Mouse (Mus musculus) intestine, postnatal 0 days (tissue): ENCODE measurements around the gene Plin1. TPM values are rescaled to one million over a fixed set of nuclear protein-coding genes. Genes with fewer than 3 reads are reported as not detected.
A peak's percentile ranks its signal among the peaks of the same experiment; 100 is the strongest.

ENCODE experiments used
- ATAC-seq: fragments of 200-750 bp; cut with Nextera tagmentation; 2 replicates; pipeline ENCODE4 v1.8.0; 2017; ENCODE audit warnings: mild to moderate bottlenecking, moderate TSS enrichment, moderate library complexity
- H3K27ac ChIP-seq: fragments of 300-500 bp; sonication (generic); 2 replicates; pipeline ENCODE4 v1.5.1; 2014; ENCODE audit warnings: mild to moderate bottlenecking, low read depth, low read length, moderate library complexity
- H3K27me3 ChIP-seq: fragments of 300-500 bp; sonication (generic); replicated peaks from 2 replicates; pipeline ENCODE4 v1.6.1; 2014; ENCODE audit warnings: low read length, mixed read lengths; ENCODE audit not compliant: control insufficient read depth, insufficient read depth
- H3K36me3 ChIP-seq: fragments of 300-500 bp; sonication (generic); 2 replicates; pipeline ENCODE4 v1.6.1; 2014; ENCODE audit warnings: mild to moderate bottlenecking, moderate library complexity; ENCODE audit not compliant: control insufficient read depth, insufficient read depth
- H3K4me1 ChIP-seq: fragments of 300-500 bp; sonication (generic); replicated peaks from 2 replicates; pipeline ENCODE4 v1.6.1; 2014; ENCODE audit warnings: antibody characterized with exemption, low read length, mixed read lengths; ENCODE audit not compliant: control insufficient read depth, insufficient read depth
- H3K4me2 ChIP-seq: fragments of 300-500 bp; sonication (generic); replicated peaks from 2 replicates; pipeline ENCODE4 v1.6.1; 2014; ENCODE audit warnings: low read depth, mild to moderate bottlenecking, moderate library complexity
- H3K4me3 ChIP-seq: fragments of 300-500 bp; sonication (generic); 2 replicates; pipeline ENCODE4 v1.5.1; 2014; ENCODE audit warnings: low read depth, low read length
- H3K9ac ChIP-seq: fragments of 300-500 bp; sonication (generic); 2 replicates; pipeline ENCODE4 v1.6.1; 2014; ENCODE audit warnings: mild to moderate bottlenecking, low read depth, low read length
- H3K9me3 ChIP-seq: fragments of 300-500 bp; sonication (generic); 2 replicates; pipeline ENCODE4 v1.6.1; 2016; ENCODE audit warnings: mixed run types; ENCODE audit not compliant: control insufficient read depth
- CTCF ChIP-seq: sonication (generic); IDR thresholded peaks from 2 replicates; pipeline ENCODE4 v1.5.1; 2016; ENCODE audit warnings: low read depth, mild to moderate bottlenecking, control low read depth, antibody characterized with exemption, moderate library complexity
- WGBS: fragments of 180-500 bp; shearing (Covaris S2); extraction: QIAGEN DNeasy Blood & Tissue Kit; methylation state at CpG from one replicate; pipeline ENCODE4 v1.1.7; 2014; 5-methylcytosine and 5-hydroxymethylcytosine counted together
- polyA plus RNA-seq: library from polyadenylated mRNA; unstranded; fragments of >200 nt; fragmentation: Nextera tagmentation; extraction: Ambion mirVana; gene quantifications from 2 replicates; pipeline ENCODE4 v1.2.1, GENCODE M21; 2015

Gene Plin1
- polyA plus RNA-seq, 1 experiment from 2014 or later: not detected

DNA sequence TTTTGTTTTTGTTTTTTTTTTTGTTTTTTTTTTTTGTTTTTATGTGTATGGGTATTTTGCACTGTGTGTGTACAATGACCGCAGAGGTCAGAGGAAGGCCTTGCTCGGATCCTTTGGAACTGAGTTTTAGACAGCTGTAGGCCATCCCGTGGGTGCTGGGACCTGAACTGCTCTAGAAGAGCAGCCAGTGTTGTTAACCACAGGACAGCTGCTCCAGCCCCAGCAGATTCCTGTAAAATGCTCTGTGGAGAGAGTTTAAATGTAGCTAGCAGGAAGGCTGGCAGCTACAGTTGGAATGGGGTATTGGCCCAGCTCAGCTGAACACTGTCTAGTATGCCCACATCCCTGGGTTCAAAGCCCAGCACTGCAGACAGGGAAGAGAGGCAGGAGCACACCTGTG lies 37.0 kb upstream of the Plin1 start:
- no peaks in the 10 kb centered on the region for H3K4me1 ChIP-seq
- TF ChIP-seq CTCF: no peak
- H3K4me3 ChIP-seq: no peak overlapping the region
- no peak for ATAC-seq
- H3K27me3 ChIP-seq: no peaks in the 10 kb centered on the region
- no peaks in the 10 kb centered on the region for H3K36me3 ChIP-seq
- no peak overlapping the region for H3K9ac ChIP-seq
- H3K27ac ChIP-seq: no peak overlapping the region
- 86% methylated on average over 3 of the region's 3 CpGs for WGBS
- no peak overlapping the region for H3K4me2 ChIP-seq
- no peaks in the 10 kb centered on the region for H3K9me3 ChIP-seq

DNA sequence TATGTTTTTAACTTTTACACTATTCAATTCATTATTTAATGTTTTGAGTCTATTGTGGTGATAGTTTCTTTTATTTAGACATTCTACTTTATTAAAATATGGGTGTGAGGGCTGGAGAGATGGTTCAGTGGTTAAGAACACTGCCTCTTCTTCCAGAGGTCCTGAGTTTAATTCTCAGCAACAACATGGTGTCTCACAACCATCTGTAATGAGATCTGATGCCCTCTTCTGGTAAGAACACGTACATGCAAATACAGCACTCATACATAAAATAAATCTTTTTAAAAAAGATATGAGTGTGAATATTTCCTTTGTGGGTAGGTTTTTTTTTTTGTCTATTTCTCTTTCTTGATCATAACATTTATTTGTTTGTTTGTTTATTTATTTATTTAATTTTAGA lies 33.3 kb upstream of the Plin1 start:
- 47% methylated on average over 1 of the region's 1 CpGs for WGBS
- no peak for ATAC-seq
- Histone ChIP-seq H3K4me1 (no peaks in the 10 kb centered on the region), H3K4me3 (no peak overlapping the region), H3K9me3 (no peaks in the 10 kb centered on the region), H3K4me2 (no peak overlapping the region), H3K27ac (no peak overlapping the region), H3K36me3 (no peaks in the 10 kb centered on the region), H3K27me3 (no peaks in the 10 kb centered on the region), H3K9ac (no peak overlapping the region)
- TF ChIP-seq CTCF: peak; percentile 32; the same call in 1 of the 2 replicates

GRCm38 (mm10) chr7:79762106-79762505 lies 29.4 kb upstream of the Plin1 start:
- H3K27ac ChIP-seq: no peak overlapping the region
- H3K4me3 ChIP-seq: no peak overlapping the region
- no peak for ATAC-seq
- H3K9me3 ChIP-seq: no peaks in the 10 kb centered on the region
- 60% methylated on average over 8 of the region's 8 CpGs for WGBS
- no peak overlapping the region for H3K4me2 ChIP-seq
- no peaks in the 10 kb centered on the region for H3K4me1 ChIP-seq
- H3K27me3 ChIP-seq: no peaks in the 10 kb centered on the region
- TF ChIP-seq CTCF: no peak
- H3K36me3 ChIP-seq: no peaks in the 10 kb centered on the region
- H3K9ac ChIP-seq: no peak overlapping the region

- no peaks in the 10 kb centered on the region for H3K9me3 ChIP-seq
- no peak overlapping the region for H3K4me2 ChIP-seq
- H3K27ac ChIP-seq: no peak overlapping the region
- H3K4me1 ChIP-seq: no peaks in the 10 kb centered on the region
- 73% methylated on average over 5 of the region's 5 CpGs for WGBS
- TF ChIP-seq CTCF: no peak
- no peaks in the 10 kb centered on the region for H3K36me3 ChIP-seq
- ATAC-seq: no peak
- H3K27me3 ChIP-seq: no peaks in the 10 kb centered on the region
- H3K9ac ChIP-seq: no peak overlapping the region
- H3K4me3 ChIP-seq: no peak overlapping the region
Measured at GRCm38 (mm10) chr7:79761124-79761876, 28.6 kb upstream of the Plin1 start.

- H3K27me3 ChIP-seq: no peaks in the 10 kb centered on the region
- H3K4me1 ChIP-seq: no peaks in the 10 kb centered on the region
- H3K4me2 ChIP-seq: no peak overlapping the region
- H3K9me3 ChIP-seq: no peaks in the 10 kb centered on the region
- H3K4me3 ChIP-seq: no peak overlapping the region
- H3K9ac ChIP-seq: no peak overlapping the region
- TF ChIP-seq CTCF: no peak
- no peak for ATAC-seq
- H3K36me3 ChIP-seq: no peaks in the 10 kb centered on the region
- H3K27ac ChIP-seq: no peak overlapping the region
Measured at GRCm38 (mm10) chr7:79759766-79760165, 27.1 kb upstream of the Plin1 start.

- TF ChIP-seq CTCF: no peak
- H3K36me3 ChIP-seq: no peaks in the 10 kb centered on the region
- no peak overlapping the region for H3K9ac ChIP-seq
- H3K27me3 ChIP-seq: no peaks in the 10 kb centered on the region
- no peak overlapping the region for H3K4me2 ChIP-seq
- no peak overlapping the region for H3K27ac ChIP-seq
- WGBS: 33% methylated on average over 6 of the region's 6 CpGs
- H3K9me3 ChIP-seq: no peaks in the 10 kb centered on the region
- H3K4me1 ChIP-seq: no peaks in the 10 kb centered on the region
- H3K4me3 ChIP-seq: no peak overlapping the region
- no peak for ATAC-seq
Measured at GRCm38 (mm10) chr7:79758176-79758575, 25.5 kb upstream of the Plin1 start.
